Mouse (Mus musculus) Patski (cell line): ENCODE results near the gene Gse1. TPM values are rescaled to one million over a fixed set of nuclear protein-coding genes. Genes with fewer than 3 reads are reported as not detected.

ENCODE experiments used
- ATAC-seq: fragments of 100-300 bp; one replicate; pipeline ENCODE4 v1.8.0; 2021
- CTCF ChIA-PET: fragments of 350-600 bp; sonication (Branson Sonifier 250); formaldehyde crosslinking; loops from one replicate; lab custom pipeline; 2022; ENCODE audit warnings: inconsistent platforms; lab: Charles Lee
- POLR2A ChIA-PET: fragments of 350-600 bp; sonication (Branson Sonifier 250); formaldehyde crosslinking; loops from one replicate; lab custom pipeline; 2022; ENCODE audit warnings: antibody characterized with exemption, inconsistent platforms; lab: Charles Lee
- DNase-seq: peaks from one replicate; pipeline ENCODE4 v3.0.0-alpha.2; 2011; ENCODE audit warnings: low read depth, low spot score
- H3K27me3 ChIP-seq: fragments of 371-371 bp; one replicate; pipeline ENCODE4 v1.5.1; 2021
- CTCF ChIP-seq: fragments of 100-300 bp; IDR thresholded peaks from one replicate; pipeline ENCODE4 v1.5.1; 2021
- in situ Hi-C: fragments of 300-500 bp; cut with MboI; formaldehyde crosslinking; loops from 3 replicates; pipeline ENCODE4 v1.11.1; 2018; ENCODE audit warnings: low pct_unique_long_range_greater_than_20kb, mixed read lengths
- polyA plus RNA-seq: library from polyadenylated mRNA; unstranded; gene quantifications from one replicate; pipeline ENCODE4 v1.2.3, GENCODE M21; 2021

Gse1 gene
- polyA plus RNA-seq, 1 experiment from 2014 or later, result 19.8 TPM

- DNase-seq (no peak), ATAC-seq (no peak)
- no peak for TF ChIP-seq CTCF
- ChIA-PET POLR2A (no interaction called here), CTCF (interaction anchor here (1.8 kb wide), 1 partner anchor 35 kb away, joined by 5 read pairs; no protein-coding TSS in a partner anchor)
- in situ Hi-C loops, result no loop called here
- H3K27me3 ChIP-seq, result no peaks in the 10 kb centered on the region
Measured at GRCm38 (mm10) chr8:120284265-120284664, 56.0 kb downstream of the Gse1 start.

- TF ChIP-seq CTCF, result no peak
- in situ Hi-C loops, result no loop called here
- H3K27me3 ChIP-seq, result no peaks in the 10 kb centered on the region
- ATAC-seq, result no peak
- ChIA-PET CTCF (interaction anchor here (1.5 to 1.8 kb wide), 2 partner anchors 35 to 106 kb away, joined by 4 to 5 read pairs; no protein-coding TSS in a partner anchor), POLR2A (no interaction called here)
- DNase-seq, result no peak
Measured at GRCm38 (mm10) chr8:120285033-120285432, 56.8 kb downstream of the Gse1 start.

GRCm38 (mm10) chr8:120285878-120286277 is 57.6 kb downstream of the Gse1 start:
- no peaks in the 10 kb centered on the region for H3K27me3 ChIP-seq
- ChIA-PET POLR2A (no interaction called here), CTCF (interaction anchor here (1.5 kb wide), 1 partner anchor 107 kb away, joined by 4 read pairs; no protein-coding TSS in a partner anchor)
- TF ChIP-seq CTCF, result no peak
- DNase-seq, result no peak
- in situ Hi-C loops, result no loop called here
- ATAC-seq, result no peak

GRCm38 (mm10) chr8:120288122-120288908 is 60.1 kb downstream of the Gse1 start:
- DNase-seq (no peak), ATAC-seq (no peak)
- H3K27me3 ChIP-seq, result no peaks in the 10 kb centered on the region
- TF ChIP-seq CTCF, result no peak
- in situ Hi-C loops, result no loop called here
- CTCF ChIA-PET, result interaction anchor here (0.6 to 3.1 kb wide), 15 partner anchors 9 to 321 kb away, joined by 3 to 18 read pairs (median 4); partner anchors contain the start of gene Fam92b
- POLR2A ChIA-PET, result no interaction called here

- in situ Hi-C loops, result no loop called here
- POLR2A ChIA-PET, result no interaction called here
- ATAC-seq, result no peak
- CTCF ChIA-PET, result interaction anchor here (0.6 to 3.1 kb wide), 14 partner anchors 8 to 320 kb away, joined by 3 to 18 read pairs (median 5); partner anchors contain the start of gene Fam92b
- H3K27me3 ChIP-seq, result no peaks in the 10 kb centered on the region
- no peak for DNase-seq
- TF ChIP-seq CTCF, result no peak
Measured at GRCm38 (mm10) chr8:120289191-120289590, 60.9 kb downstream of the Gse1 start.

- CTCF ChIA-PET, result interaction anchor here (0.9 to 3.1 kb wide), 5 partner anchors 11 to 111 kb away, joined by 3 to 18 read pairs (median 6); no protein-coding TSS in a partner anchor
- DNase-seq (no peak), ATAC-seq (no peak)
- TF ChIP-seq CTCF, result no peak
- H3K27me3 ChIP-seq, result no peaks in the 10 kb centered on the region
- POLR2A ChIA-PET, result interaction anchor here (0.6 kb wide), 1 partner anchor 73 kb away, joined by 4 read pairs; no protein-coding TSS in a partner anchor
- in situ Hi-C loops, result no loop called here
Measured at GRCm38 (mm10) chr8:120289698-120290181, 61.5 kb downstream of the Gse1 start.

- ChIA-PET POLR2A (interaction anchor here (0.6 kb wide), 1 partner anchor 72 kb away, joined by 4 read pairs; no protein-coding TSS in a partner anchor), CTCF (interaction anchor here (0.9 to 3.1 kb wide), 5 partner anchors 9 to 111 kb away, joined by 3 to 18 read pairs (median 5); no protein-coding TSS in a partner anchor)
- no peaks in the 10 kb centered on the region for H3K27me3 ChIP-seq
- no peak for DNase-seq
- no peak for ATAC-seq
- TF ChIP-seq CTCF, result no peak
- in situ Hi-C loops, result no loop called here
Measured at GRCm38 (mm10) chr8:120290614-120291013, 62.4 kb downstream of the Gse1 start.

- DNase-seq (no peak), ATAC-seq (no peak)
- CTCF ChIA-PET, result interaction anchor here (0.9 to 2.5 kb wide), 4 partner anchors 10 to 112 kb away, joined by 3 to 8 read pairs (median 4); no protein-coding TSS in a partner anchor
- POLR2A ChIA-PET, result no interaction called here
- no peak for TF ChIP-seq CTCF
- no peaks in the 10 kb centered on the region for H3K27me3 ChIP-seq
- in situ Hi-C loops, result no loop called here
Measured at GRCm38 (mm10) chr8:120291650-120292049, 63.4 kb downstream of the Gse1 start.

- ChIA-PET CTCF (interaction anchor here (1.0 to 2.5 kb wide), 2 partner anchors 11 to 113 kb away, joined by 4 to 8 read pairs; no protein-coding TSS in a partner anchor), POLR2A (no interaction called here)
- in situ Hi-C loops, result no loop called here
- DNase-seq (no peak), ATAC-seq (no peak)
- no peak for TF ChIP-seq CTCF
- H3K27me3 ChIP-seq, result no peaks in the 10 kb centered on the region
Measured at GRCm38 (mm10) chr8:120292316-120293107, 64.3 kb downstream of the Gse1 start.
